Mouse (Mus musculus) Patski (cell line): Measurements from ENCODE around the gene Cldn4. TPM values are rescaled to one million over a fixed set of nuclear protein-coding genes. Genes with fewer than 3 reads are reported as not detected.
"Not testable (repeated sequence)": the region's sequence is repeated elsewhere in the genome, so short reads cannot be mapped to it uniquely, and the experiment has no call there.

Source experiments
- ATAC-seq: fragments of 100-300 bp; one replicate; pipeline ENCODE4 v1.8.0; 2021
- CTCF ChIA-PET: fragments of 350-600 bp; sonication (Branson Sonifier 250); formaldehyde crosslinking; loops from one replicate; lab custom pipeline; 2022; ENCODE audit warnings: inconsistent platforms; lab: Charles Lee
- POLR2A ChIA-PET: fragments of 350-600 bp; sonication (Branson Sonifier 250); formaldehyde crosslinking; loops from one replicate; lab custom pipeline; 2022; ENCODE audit warnings: antibody characterized with exemption, inconsistent platforms; lab: Charles Lee
- DNase-seq: peaks from one replicate; pipeline ENCODE4 v3.0.0-alpha.2; 2011; ENCODE audit warnings: low read depth, low spot score
- H3K27me3 ChIP-seq: fragments of 371-371 bp; one replicate; pipeline ENCODE4 v1.5.1; 2021
- CTCF ChIP-seq: fragments of 100-300 bp; IDR thresholded peaks from one replicate; pipeline ENCODE4 v1.5.1; 2021
- in situ Hi-C: fragments of 300-500 bp; cut with MboI; formaldehyde crosslinking; loops from 3 replicates; pipeline ENCODE4 v1.11.1; 2018; ENCODE audit warnings: low pct_unique_long_range_greater_than_20kb, mixed read lengths
- polyA plus RNA-seq: library from polyadenylated mRNA; unstranded; gene quantifications from one replicate; pipeline ENCODE4 v1.2.3, GENCODE M21; 2021

Gene Cldn4
- polyA plus RNA-seq, 1 experiment from 2014 or later: 0.09 TPM

DNA sequence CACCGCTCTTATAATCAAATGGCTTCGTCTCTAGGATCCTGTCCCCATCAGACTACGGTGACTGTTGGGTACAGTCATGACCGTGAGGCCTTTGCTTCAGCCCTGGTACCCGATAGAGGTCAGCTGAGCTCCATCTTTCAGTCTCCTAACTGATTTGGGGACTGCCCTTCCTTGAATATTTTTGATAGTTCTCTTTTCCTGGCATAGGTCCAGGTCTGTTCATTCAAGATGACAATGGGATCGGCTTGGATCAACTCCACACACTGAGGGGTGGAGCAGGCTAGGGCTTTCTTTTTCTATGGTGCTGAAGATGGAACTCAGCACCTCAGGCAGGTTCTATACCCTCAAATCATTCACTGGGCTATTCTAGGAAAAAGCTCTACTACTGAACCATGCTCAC lies 10.7 kb downstream of the Cldn4 start:
- in situ Hi-C loops: no loop called here

DNA sequence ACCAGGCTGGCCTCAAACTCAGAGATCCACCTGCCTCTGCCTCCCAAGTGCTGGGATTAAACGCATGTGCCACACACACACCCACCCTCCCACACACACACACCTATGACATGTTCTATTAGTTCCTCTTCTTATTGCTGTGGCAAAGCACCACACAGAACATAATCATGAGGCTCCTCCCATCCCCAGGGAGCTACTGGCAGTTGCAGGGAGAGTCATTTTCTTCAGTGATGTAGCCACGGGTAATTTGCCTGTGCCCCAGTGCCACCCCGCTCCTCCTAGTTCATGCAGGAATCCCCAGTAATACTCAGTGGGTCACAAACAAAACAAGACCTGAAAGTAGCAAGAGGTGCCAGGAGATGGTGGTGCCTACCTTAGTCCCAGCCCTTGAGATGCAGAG lies 12.1 kb downstream of the Cldn4 start:
- ChIA-PET POLR2A (interaction anchor here (1.0 to 2.6 kb wide), 2 partner anchors 20 to 29 kb away, joined by 4 to 17 read pairs; no protein-coding TSS in a partner anchor), CTCF (interaction anchor here (1.1 to 6.4 kb wide), 3 partner anchors 12 to 28 kb away, joined by 6 to 86 read pairs (median 10); partner anchors contain the start of gene Cldn4)
- in situ Hi-C loops: no loop called here
- DNase-seq (no peak), ATAC-seq (no peak)
- H3K27me3 ChIP-seq: no peaks in the 10 kb centered on the region
- TF ChIP-seq CTCF: no peak

More for the DNA sequence above, 10.7 kb downstream of the Cldn4 start:
- no peak for ATAC-seq
- ChIA-PET POLR2A (no interaction called here), CTCF (interaction anchor here (2.7 to 6.4 kb wide), 2 partner anchors 27 to 29 kb away, joined by 10 to 86 read pairs; no protein-coding TSS in a partner anchor)
- H3K27me3 ChIP-seq: no peaks in the 10 kb centered on the region
- no peak for DNase-seq
- TF ChIP-seq CTCF: no peak

DNA sequence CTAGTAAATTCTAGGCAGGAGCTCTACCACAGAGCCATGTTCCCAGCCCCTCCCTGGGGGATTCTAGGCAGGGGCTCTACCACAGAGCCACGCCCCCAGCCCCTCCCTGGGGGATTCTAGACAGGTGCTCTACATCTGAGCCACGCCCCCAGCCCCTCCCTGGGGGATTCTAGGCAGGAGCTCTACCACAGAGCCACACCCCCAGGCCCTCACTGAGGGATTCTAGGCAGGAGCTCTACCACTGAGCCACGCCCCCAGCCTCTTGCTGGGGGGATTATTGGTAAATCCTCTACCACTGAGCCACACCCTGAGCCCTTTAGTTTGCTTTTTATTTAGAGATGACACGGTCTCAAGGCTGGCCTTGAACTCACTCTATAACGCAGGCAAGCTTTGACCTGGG lies 13.0 kb downstream of the Cldn4 start:
- ChIA-PET CTCF (interaction anchor here (0.9 to 6.4 kb wide), 8 partner anchors 11 to 82 kb away, joined by 3 to 86 read pairs (median 4); partner anchors contain the start of gene Cldn4), POLR2A (interaction anchor here (1.0 to 2.6 kb wide), 2 partner anchors 21 to 30 kb away, joined by 4 to 17 read pairs; no protein-coding TSS in a partner anchor)
- DNase-seq, ATAC-seq, in situ Hi-C loops, H3K27me3 ChIP-seq: not testable (repeated sequence)

DNA sequence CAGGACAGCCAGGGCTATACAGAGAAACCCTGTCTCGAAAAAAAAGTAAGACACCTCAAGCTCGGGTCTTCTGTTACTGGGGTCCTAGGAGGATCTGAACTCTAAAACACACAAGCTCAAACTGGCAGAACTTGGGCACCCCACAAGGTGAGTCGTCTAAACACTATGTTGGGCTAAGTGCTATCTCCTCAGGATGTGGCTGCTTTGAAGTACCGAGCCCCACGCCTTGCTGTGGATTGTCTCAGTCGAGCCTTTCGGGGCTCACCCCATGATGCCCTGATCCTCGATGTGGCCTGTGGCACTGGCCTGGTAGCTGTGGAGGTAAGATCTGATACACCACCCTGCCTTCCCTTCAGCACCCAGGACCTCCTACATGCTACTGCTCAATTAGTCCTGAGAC lies 13.5 kb downstream of the Cldn4 start:
- ChIA-PET CTCF (interaction anchor here (1.1 to 6.4 kb wide), 9 partner anchors 13 to 82 kb away, joined by 3 to 86 read pairs (median 5); partner anchors contain the start of gene Cldn4), POLR2A (interaction anchor here (2.6 kb wide), 1 partner anchor 30 kb away, joined by 17 read pairs; no protein-coding TSS in a partner anchor)
- ATAC-seq (no peak), DNase-seq (no peak)
- TF ChIP-seq CTCF: no peak
- in situ Hi-C loops: no loop called here
- H3K27me3 ChIP-seq: no peaks in the 10 kb centered on the region

DNA sequence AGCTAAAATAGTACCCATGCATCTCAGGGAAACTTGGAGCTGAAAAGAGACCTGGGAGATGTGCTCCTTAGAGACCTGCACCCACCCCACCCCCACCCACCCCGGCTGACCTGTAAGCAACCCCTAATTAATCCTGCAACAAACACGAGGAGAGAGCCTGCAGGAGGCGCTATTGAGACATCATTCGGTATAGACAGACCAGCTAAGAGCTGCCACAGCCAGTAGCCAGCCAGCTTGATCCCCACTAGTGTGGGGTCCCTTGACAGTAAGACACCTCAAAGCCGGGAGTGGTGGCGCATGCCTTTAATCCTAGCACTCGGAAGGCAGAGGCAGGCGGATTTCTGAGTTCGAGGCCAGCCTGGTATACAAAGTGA lies 13.8 kb downstream of the Cldn4 start:
- no peaks in the 10 kb centered on the region for H3K27me3 ChIP-seq
- peak; percentile 60 for DNase-seq
- no peak for TF ChIP-seq CTCF
- ChIA-PET CTCF (interaction anchor here (0.7 to 6.4 kb wide), 8 partner anchors 16 to 82 kb away, joined by 3 to 86 read pairs (median 4); no protein-coding TSS in a partner anchor), POLR2A (interaction anchor here (0.6 to 2.6 kb wide), 2 partner anchors 30 to 955 kb away, joined by 4 to 17 read pairs; partner anchors contain the start of gene Hspb1)
- peak; percentile 58 for ATAC-seq
- in situ Hi-C loops: no loop called here

DNA sequence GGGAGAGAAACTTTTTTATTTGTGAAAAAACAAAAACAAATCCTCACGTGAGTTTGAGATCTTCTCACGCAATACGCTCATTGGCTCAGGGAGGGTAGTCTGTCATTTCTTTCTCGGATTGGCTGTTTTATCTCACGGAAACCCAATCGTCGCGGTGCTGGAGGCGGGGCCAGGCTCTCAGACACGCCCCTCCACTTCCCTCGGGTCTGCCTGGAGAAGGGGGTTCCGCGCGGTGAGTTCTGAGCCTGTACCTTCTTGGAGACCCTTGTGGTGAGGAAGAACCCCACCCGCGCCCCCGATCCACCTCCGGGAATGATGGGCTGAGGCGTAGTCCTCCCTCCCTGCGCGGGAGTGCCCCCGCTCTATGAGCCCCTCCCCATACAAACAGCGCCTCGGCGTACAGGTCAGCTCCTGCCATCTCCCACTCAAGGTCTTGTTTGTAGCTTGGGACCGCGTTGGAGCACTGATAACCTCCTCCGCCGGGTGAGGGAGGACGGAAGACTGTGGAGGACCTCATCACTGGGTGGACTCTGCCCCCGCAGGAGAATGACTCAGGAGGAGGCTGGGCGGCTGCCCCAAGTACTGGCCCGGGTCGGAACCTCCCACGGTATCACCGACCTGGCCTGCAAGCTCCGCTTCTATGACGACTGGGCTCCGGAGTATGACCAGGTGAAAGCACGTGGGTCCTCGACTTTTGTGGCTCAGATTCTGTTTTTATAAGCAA lies 14.4 kb downstream of the Cldn4 start, which contains the start of gene Mettl27:
TSS of gene Mettl27 (plus strand) at position 190 of the 724 bp plus-strand sequence.
- ATAC-seq: peak; percentile 94
- no peak for TF ChIP-seq CTCF
- peak; percentile 71 for DNase-seq
- H3K27me3 ChIP-seq: no peaks in the 10 kb centered on the region
- ChIA-PET POLR2A (interaction anchor here (0.6 to 2.6 kb wide), 3 partner anchors 10 to 955 kb away, joined by 3 to 17 read pairs (median 4); partner anchors contain the start of gene Hspb1), CTCF (interaction anchor here (0.7 to 6.4 kb wide), 7 partner anchors 20 to 83 kb away, joined by 3 to 86 read pairs (median 4); no protein-coding TSS in a partner anchor)
- in situ Hi-C loops: no loop called here

DNA sequence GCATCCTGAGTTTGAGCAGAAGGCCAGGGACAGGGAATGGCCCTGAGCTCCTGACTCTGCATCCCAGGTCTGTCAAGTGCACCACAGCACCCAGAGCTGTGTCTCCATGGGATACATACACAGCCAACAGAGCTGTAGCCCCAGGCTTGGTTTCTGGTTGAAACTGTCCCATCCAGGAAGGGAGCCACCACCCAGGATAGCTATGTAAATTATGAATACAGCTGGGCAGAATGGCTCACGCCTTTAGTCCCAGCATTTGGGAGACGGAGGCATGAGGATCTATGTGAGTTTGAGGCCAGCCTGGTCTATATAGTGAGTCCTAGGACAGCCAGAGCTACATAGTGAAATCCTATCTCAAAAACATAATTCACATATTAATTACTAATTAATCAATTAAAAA lies 16.7 kb downstream of the Cldn4 start:
- no peak for DNase-seq
- no peak for ATAC-seq

DNA sequence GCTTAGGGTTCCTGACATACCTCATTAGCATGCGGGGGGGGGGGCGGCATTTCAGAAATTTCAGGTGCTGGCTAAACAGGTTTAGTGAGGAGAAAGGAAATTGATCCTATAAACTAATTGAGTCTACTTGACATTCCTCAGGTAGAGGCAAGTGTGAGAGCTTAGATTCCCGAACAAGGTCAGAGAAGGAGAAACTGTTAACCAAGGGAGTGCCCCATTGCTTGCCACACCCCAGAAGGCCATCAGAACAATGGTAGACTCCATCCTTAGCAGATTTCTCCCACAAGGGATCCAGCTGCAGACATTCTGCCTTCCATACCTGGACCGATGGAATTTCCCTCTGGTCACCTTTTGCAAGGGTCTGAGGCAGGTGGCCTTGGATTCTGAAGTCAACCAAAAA lies 20.0 kb downstream of the Cldn4 start:
- in situ Hi-C loops: no loop called here
- H3K27me3 ChIP-seq: no peaks in the 10 kb centered on the region
- TF ChIP-seq CTCF: no peak
- ATAC-seq (no peak), DNase-seq (no peak)
- POLR2A ChIA-PET: interaction anchor here (0.5 kb wide), 1 partner anchor 174 kb away, joined by 3 read pairs; no protein-coding TSS in a partner anchor
- CTCF ChIA-PET: interaction anchor here (1.7 kb wide), 1 partner anchor 39 kb away, joined by 4 read pairs; no protein-coding TSS in a partner anchor

More for the DNA sequence above, 16.7 kb downstream of the Cldn4 start:
- ChIA-PET CTCF (interaction anchor here (1.5 to 2.5 kb wide), 4 partner anchors 8 to 35 kb away, joined by 4 to 10 read pairs (median 5); partner anchors contain the start of gene Tmem270), POLR2A (interaction anchor here (1.3 kb wide), 1 partner anchor 12 kb away, joined by 4 read pairs; no protein-coding TSS in a partner anchor)
- TF ChIP-seq CTCF: no peak
- in situ Hi-C loops: no loop called here
- no peaks in the 10 kb centered on the region for H3K27me3 ChIP-seq

DNA sequence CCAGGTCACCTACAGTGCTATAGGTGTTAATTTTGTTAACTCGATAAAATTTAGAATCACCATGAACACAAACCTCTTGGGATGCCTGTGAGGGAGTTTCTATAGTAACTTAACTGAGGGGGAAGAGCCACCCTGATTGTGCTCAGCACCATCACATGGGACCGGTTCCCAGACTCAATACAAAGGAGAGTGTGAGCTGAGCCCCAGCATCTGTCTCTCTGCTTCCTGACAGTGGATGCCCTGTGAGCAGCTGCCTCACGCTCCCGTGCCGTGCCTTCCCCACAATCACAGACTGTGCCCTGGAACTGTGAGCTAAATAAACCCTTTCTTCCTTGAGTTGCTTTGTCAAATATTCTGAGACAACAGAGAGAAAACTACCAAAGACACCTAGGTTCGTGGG lies 23.6 kb downstream of the Cldn4 start:
- ATAC-seq (no peak), DNase-seq (no peak)
- POLR2A ChIA-PET: no interaction called here
- CTCF ChIA-PET: interaction anchor here (1.2 to 2.8 kb wide), 2 partner anchors 15 to 42 kb away, joined by 3 to 10 read pairs; no protein-coding TSS in a partner anchor
- TF ChIP-seq CTCF: no peak
- no peaks in the 10 kb centered on the region for H3K27me3 ChIP-seq
- in situ Hi-C loops: no loop called here

DNA sequence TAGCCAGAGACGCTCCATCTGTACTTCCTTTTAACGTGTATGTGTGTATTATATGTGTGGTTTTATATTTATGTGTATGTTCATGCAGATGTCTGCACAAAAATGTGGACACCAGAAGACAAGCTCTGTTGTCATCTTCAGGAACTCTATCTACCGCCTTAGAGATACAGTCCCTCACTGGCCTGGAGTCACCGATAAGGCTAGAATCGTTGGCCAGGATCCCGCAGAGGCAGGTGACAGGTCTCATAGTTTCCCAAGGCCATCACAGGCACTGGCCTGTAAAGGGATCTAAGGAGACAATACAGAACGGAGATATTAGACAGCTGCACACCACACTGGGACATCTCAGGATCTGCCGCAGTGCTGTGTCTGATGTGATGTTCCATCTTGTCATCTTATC lies 25.6 kb downstream of the Cldn4 start:
- POLR2A ChIA-PET: interaction anchor here (1.2 kb wide), 1 partner anchor 45 kb away, joined by 3 read pairs; no protein-coding TSS in a partner anchor
- in situ Hi-C loops: no loop called here
- CTCF ChIA-PET: interaction anchor here (1.4 to 5.5 kb wide), 3 partner anchors 10 to 45 kb away, joined by 4 to 28 read pairs (median 5); no protein-coding TSS in a partner anchor
- ATAC-seq (no peak), DNase-seq (no peak)
- no peak for TF ChIP-seq CTCF
- H3K27me3 ChIP-seq: no peaks in the 10 kb centered on the region
